Mouse (Mus musculus) cortical plate, adult 2 months (tissue): ENCODE measurements around the gene Ifitm7. TPM values are rescaled to one million over a fixed set of nuclear protein-coding genes. Genes with fewer than 3 reads are reported as not detected.

Experiments used
- H3K27ac ChIP-seq: fragments of 200-500 bp; 2 replicates; pipeline ENCODE4 v1.5.1; 2012; ENCODE audit warnings: low read length, control low read depth, inconsistent platforms; ENCODE audit not compliant: insufficient read depth
- H3K4me1 ChIP-seq: fragments of 200-500 bp; 2 replicates; pipeline ENCODE4 v1.6.1; 2011; ENCODE audit warnings: low read length; ENCODE audit not compliant: control insufficient read depth, insufficient read depth
- H3K4me3 ChIP-seq: fragments of 200-500 bp; 2 replicates; pipeline ENCODE4 v1.5.1; 2011; ENCODE audit warnings: mild to moderate bottlenecking, low read length, control low read depth; ENCODE audit not compliant: insufficient read depth
- CTCF ChIP-seq: fragments of 200-500 bp; IDR thresholded peaks from 2 replicates; pipeline ENCODE4 v1.5.1; 2011; ENCODE audit warnings: mild to moderate bottlenecking, control low read depth, low read length; ENCODE audit not compliant: insufficient read depth; ENCODE audit errors: extremely low read depth
- POLR2A ChIP-seq: fragments of 200-500 bp; IDR thresholded peaks from 2 replicates; pipeline ENCODE4 v1.6.1; 2011; ENCODE audit warnings: mild to moderate bottlenecking, low read length, control low read depth; ENCODE audit not compliant: insufficient read depth; ENCODE audit errors: extremely low read depth
- polyA plus RNA-seq: library from polyadenylated mRNA; depleted of rRNA; stranded (reverse); fragments of >200 nt; gene quantifications from 2 replicates; pipeline ENCODE4 v1.2.3, GENCODE M21; 2012; rRNA removed

Gene Ifitm7
- 2.0 TPM in 2 replicates for polyA plus RNA-seq

- peak within 1 kb of the TSS; percentile 85 for H3K4me3 ChIP-seq
- peaks cover 3% of the 10 kb centered on the region; the same call in 1 of the 2 replicates for H3K4me1 ChIP-seq
- H3K27ac ChIP-seq = peak within 1 kb of the TSS; percentile 63
- TF ChIP-seq POLR2A (peak; percentile 77; the same call in 1 of the 2 replicates), CTCF (no peak)
These were observed at the start of gene Ifitm7, which contains the start of gene 2900011O08Rik for GRCm38 (mm10) chr16:13986574-13987478. Gene Ifitm7, minus strand, starts transcription at chr16:13986888. Gene 2900011O08Rik, plus strand, starts transcription at chr16:13986604.

- Histone ChIP-seq H3K4me1 (peaks cover 15% of the 10 kb centered on the region), H3K27ac (no peak overlapping the region), H3K4me3 (no peak overlapping the region)
- TF ChIP-seq POLR2A (no peak), CTCF (no peak)
These were observed 46.4 kb upstream of the Ifitm7 start for GRCm38 (mm10) chr16:14033076-14033475.

- TF ChIP-seq POLR2A (no peak), CTCF (no peak)
- Histone ChIP-seq H3K4me1 (peaks cover 19% of the 10 kb centered on the region), H3K27ac (no peak overlapping the region), H3K4me3 (no peak overlapping the region)
These were observed 44.0 kb upstream of the Ifitm7 start for GRCm38 (mm10) chr16:14030650-14031049.

GRCm38 (mm10) chr16:14029851-14030250 is 43.2 kb upstream of the Ifitm7 start:
- no peak for TF ChIP-seq CTCF
- Histone ChIP-seq H3K4me1 (peaks cover 19% of the 10 kb centered on the region), H3K27ac (peak overlapping the region; percentile 39; the same call in 1 of the 2 replicates), H3K4me3 (no peak overlapping the region)

- H3K4me1 ChIP-seq = peaks cover 19% of the 10 kb centered on the region
- H3K27ac ChIP-seq = no peak overlapping the region
- H3K4me3 ChIP-seq = no peak overlapping the region
- no peak for TF ChIP-seq CTCF
- no peak for TF ChIP-seq POLR2A
These were observed 42.4 kb upstream of the Ifitm7 start for GRCm38 (mm10) chr16:14029072-14029471.

- no peak overlapping the region; the same call in 1 of the 2 replicates for H3K27ac ChIP-seq
- TF ChIP-seq CTCF (no peak), POLR2A (no peak)
- H3K4me3 ChIP-seq = no peak overlapping the region
- H3K4me1 ChIP-seq = peaks cover 12% of the 10 kb centered on the region
These were observed 38.7 kb upstream of the Ifitm7 start for GRCm38 (mm10) chr16:14025091-14025990.

GRCm38 (mm10) chr16:14021166-14021822 is 34.6 kb upstream of the Ifitm7 start:
- TF ChIP-seq POLR2A = no peak
- no peak for TF ChIP-seq CTCF
- Histone ChIP-seq H3K4me3 (no peak overlapping the region), H3K27ac (no peak overlapping the region), H3K4me1 (no peaks in the 10 kb centered on the region; the same call in 1 of the 2 replicates)

GRCm38 (mm10) chr16:14017306-14017705 is 30.6 kb upstream of the Ifitm7 start:
- TF ChIP-seq CTCF (no peak), POLR2A (no peak)
- no peak overlapping the region for H3K27ac ChIP-seq
- no peak overlapping the region for H3K4me3 ChIP-seq
- H3K4me1 ChIP-seq = no peaks in the 10 kb centered on the region; the same call in 1 of the 2 replicates

- no peak overlapping the region for H3K27ac ChIP-seq
- no peaks in the 10 kb centered on the region for H3K4me1 ChIP-seq
- H3K4me3 ChIP-seq = no peak overlapping the region
- TF ChIP-seq POLR2A (no peak), CTCF (no peak)
These were observed 23.3 kb upstream of the Ifitm7 start for GRCm38 (mm10) chr16:14009966-14010365.
